Mouse (Mus musculus) gastrocnemius, postnatal 4 days (tissue): ENCODE data around the gene Olfr846. TPM values are rescaled to one million over a fixed set of nuclear protein-coding genes. Genes with fewer than 3 reads are reported as not detected.

ENCODE experiments used
- DNase-seq, 2 experiments: peaks; one replicate each; pipeline ENCODE4 v3.0.0; 2021 to 2022; ENCODE audit warnings: low spot score in 2 of 2, mixed read lengths in 2 of 2
- long read RNA-seq, 2 experiments: library from polyadenylated mRNA; stranded (forward); transcript quantifications; one replicate each; pipeline ENCODE4 v2.0.0; 2021
- total RNA-seq, 2 experiments: library from RNA; stranded (reverse); gene quantifications; 2 replicates each; pipeline ENCODE4 v1.2.3; 2021

Gene Olfr846
- total RNA-seq: not detected
- long read RNA-seq, experiment 1: 0 reads
- long read RNA-seq, experiment 2: 0 reads

GRCm38 (mm10) chr9:19363905-19364304, at the start of gene Olfr846:
Gene Olfr846 (minus strand): TSS chr9:19364005.
- no peak for DNase-seq

GRCm38 (mm10) chr9:19378569-19378968, 14.8 kb upstream of the Olfr846 start, which contains the start of gene Olfr847:
Gene Olfr847 (minus strand): TSS chr9:19378669.
- no peak for DNase-seq

DNA sequence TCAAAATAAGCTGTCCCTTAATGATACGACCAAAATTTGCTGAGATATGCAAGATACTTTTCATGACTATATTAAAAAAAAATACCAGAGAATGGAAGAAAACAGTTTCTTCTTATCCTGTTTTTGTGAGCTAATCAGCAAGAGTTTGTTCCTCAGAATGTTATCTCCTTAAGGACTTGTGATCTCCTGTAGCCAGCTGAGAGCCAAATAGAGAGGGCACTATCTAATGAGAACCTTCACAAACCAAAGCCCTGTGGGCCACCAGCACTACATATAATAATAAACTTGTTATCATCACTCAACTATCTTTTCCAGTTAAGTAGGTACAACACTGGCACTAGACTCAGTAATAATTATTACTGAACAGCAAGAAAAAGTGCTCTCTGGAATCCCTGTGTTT, 27.6 kb downstream of the Olfr846 start, which contains the start of gene Olfr845:
Gene Olfr845, plus strand, starts transcription at position 301 of the 400 bp plus-strand sequence.
- no peak for DNase-seq

GRCm38 (mm10) chr9:19316047-19316446, 47.8 kb downstream of the Olfr846 start, which contains the start of gene Olfr844:
Gene Olfr844 (plus strand): TSS chr9:19316347.
- DNase-seq: no peak

Other genes with a start within 250 kb of the Olfr846 start
- gene Olfr836, start 243.6 kb downstream of the Olfr846 start, total RNA-seq: not detected
- gene Olfr837, start 227.7 kb downstream of the Olfr846 start, total RNA-seq: not detected
- under 1 TPM; 0.02 to 0.03 TPM for gene Olfr839-ps1, start 186.7 kb downstream of the Olfr846 start, total RNA-seq
- not detected for gene Olfr843, start 112.0 kb downstream of the Olfr846 start, total RNA-seq
- not detected for gene Olfr844, start 47.7 kb downstream of the Olfr846 start, total RNA-seq
- not detected for gene Olfr845, start 27.5 kb downstream of the Olfr846 start, total RNA-seq
- not detected for gene Olfr847, start 14.7 kb upstream of the Olfr846 start, total RNA-seq
- not detected for gene Olfr849, start 76.3 kb upstream of the Olfr846 start, total RNA-seq
- gene Olfr850, start 114.2 kb upstream of the Olfr846 start, total RNA-seq: not detected
- gene Olfr851, start 129.3 kb upstream of the Olfr846 start, total RNA-seq: not detected
- not detected for gene Olfr853, start 177.1 kb upstream of the Olfr846 start, total RNA-seq
- gene Olfr854, start 203.4 kb upstream of the Olfr846 start, total RNA-seq: not detected
- not detected for gene Olfr855, start 218.6 kb upstream of the Olfr846 start, total RNA-seq